Mouse (Mus musculus) naive thymus-derived CD4-positive, alpha-beta T cell, adult 2 months (primary cell): Measurements from ENCODE around the gene Sdccag8.
A peak's percentile ranks its signal among the peaks of the same experiment; 100 is the strongest.

Experiments
- DNase-seq: peaks from one replicate; pipeline ENCODE4 v3.0.0-alpha.2; 2011; ENCODE audit warnings: low read depth

Sdccag8 gene

GRCm38 (mm10) chr1:176985691-176986090 is 171.2 kb downstream of the Sdccag8 start:
- no peak for DNase-seq

- DNase-seq, result peak; percentile 25
Measured at GRCm38 (mm10) chr1:176986275-176986674, 171.8 kb downstream of the Sdccag8 start.

- DNase-seq, result no peak
Measured at GRCm38 (mm10) chr1:176986990-176987740, 172.7 kb downstream of the Sdccag8 start.

GRCm38 (mm10) chr1:176991473-176991872 is 177.0 kb downstream of the Sdccag8 start:
- no peak for DNase-seq

GRCm38 (mm10) chr1:176992517-176992916 is 178.1 kb downstream of the Sdccag8 start:
- no peak for DNase-seq

- DNase-seq, result peak; percentile 56
Measured at GRCm38 (mm10) chr1:176993141-176994010, 178.9 kb downstream of the Sdccag8 start.

- DNase-seq, result no peak
Measured at GRCm38 (mm10) chr1:176994087-176994486, 179.6 kb downstream of the Sdccag8 start.

GRCm38 (mm10) chr1:176994707-176995418 is 180.4 kb downstream of the Sdccag8 start:
- no peak for DNase-seq

GRCm38 (mm10) chr1:176995419-176995775 is 180.9 kb downstream of the Sdccag8 start:
- no peak for DNase-seq

GRCm38 (mm10) chr1:176996166-176996565 is 181.7 kb downstream of the Sdccag8 start:
- no peak for DNase-seq

GRCm38 (mm10) chr1:176996630-176997201 is 182.3 kb downstream of the Sdccag8 start:
- DNase-seq, result peak; percentile 47

GRCm38 (mm10) chr1:176997254-176997653 is 182.8 kb downstream of the Sdccag8 start:
- no peak for DNase-seq

GRCm38 (mm10) chr1:176997711-176998689 is 183.5 kb downstream of the Sdccag8 start:
- no peak for DNase-seq

GRCm38 (mm10) chr1:176999011-176999410 is 184.6 kb downstream of the Sdccag8 start:
- DNase-seq, result no peak

- no peak for DNase-seq
Measured at GRCm38 (mm10) chr1:177002951-177003350, 188.5 kb downstream of the Sdccag8 start.

- DNase-seq, result no peak
Measured at GRCm38 (mm10) chr1:177004041-177004741, 189.7 kb downstream of the Sdccag8 start.

GRCm38 (mm10) chr1:177007405-177007804 is 192.9 kb downstream of the Sdccag8 start:
- DNase-seq, result no peak

- no peak for DNase-seq
Measured at GRCm38 (mm10) chr1:177008777-177009176, 194.3 kb downstream of the Sdccag8 start.

GRCm38 (mm10) chr1:177010041-177010440 is 195.6 kb downstream of the Sdccag8 start:
- no peak for DNase-seq

GRCm38 (mm10) chr1:177010607-177011302 is 196.3 kb downstream of the Sdccag8 start:
- no peak for DNase-seq
